Mouse (Mus musculus): ENCODE results near the gene Kcnv2.

- TF ChIP-seq CTCF (IDR thresholded peaks at IDR 0.05; ENCODE audit: borderline replicate concordance, control insufficient read depth, extremely low read depth, insufficient read depth, low read length, poor library complexity) (no peak), POLR2A (IDR thresholded peaks at IDR 0.05; ENCODE audit: control insufficient read depth, extremely low read depth, insufficient read depth, low read length, poor library complexity) (no peak)
Observed at GRCm38 (mm10) chr19:27370784-27371183, 48.4 kb downstream of the Kcnv2 start.
